Mouse (Mus musculus): ENCODE results near the gene Diexf.

DNA sequence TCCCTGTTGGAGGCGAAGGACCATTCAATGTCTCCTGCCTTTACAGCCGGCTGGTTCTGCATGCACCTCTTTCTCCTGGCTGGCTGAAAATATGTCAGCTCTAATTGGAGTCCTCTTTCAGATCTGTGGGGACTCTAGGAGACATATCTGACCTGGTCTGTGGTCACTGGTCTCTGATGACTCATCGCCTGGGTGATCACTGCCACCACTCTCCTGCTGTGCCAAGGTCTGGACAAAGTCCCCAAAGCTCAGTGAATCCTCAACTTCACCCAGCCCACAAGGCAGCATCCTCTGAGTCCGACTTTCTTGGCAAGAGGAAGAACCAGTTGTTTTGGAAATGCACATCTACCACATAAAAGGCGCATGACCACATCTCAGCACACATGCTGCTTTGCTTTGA is 27.5 kb downstream of the Diexf start:
- TF ChIP-seq CTCF (IDR thresholded peaks at IDR 0.05; ENCODE audit: low read depth, low read length) = no peak
- no peak for TF ChIP-seq POLR2A (IDR thresholded peaks at IDR 0.05; ENCODE audit: borderline replicate concordance, low read depth, low read length)
